22 mouse cellular contexts compared by ENCODE assay signal in genomic region chr1:51271845-51272244, GRCm38 (mm10). TPM values are rescaled to one million over a fixed set of nuclear protein-coding genes. Genes with fewer than 3 reads are reported as not detected.
A peak's percentile ranks its signal among the peaks of the same experiment; 100 is the strongest.
DNase-seq lines count a peak whose midpoint lies in the region; ATAC-seq and TF ChIP-seq lines count a peak whose summit lies in the region.
"Had no signal": no experiment of that assay in that cellular context is flagged by ENCODE, and none has a peak within 500 bp of the region (broad histone marks: within the 10 kb centered on the region; RNA-seq: fewer than 3 reads in every experiment).

No protein-coding gene starts in this region.

- no peaks in the 10 kb centered on the region for H3K9me3 ChIP-seq in lung, embryonic 15.5 days
- H3K9me3 ChIP-seq in embryonic facial prominence, embryonic 15.5 days (replicated peaks): no peaks in the 10 kb centered on the region
- H3K9me3 ChIP-seq: embryonic facial prominence, embryonic 12.5 days; hindbrain, embryonic 12.5 days; hindbrain, embryonic 15.5 days had no signal

- no peaks in the 10 kb centered on the region for H3K36me3 ChIP-seq in lung, embryonic 15.5 days
- H3K36me3 ChIP-seq in embryonic facial prominence, embryonic 15.5 days: no peaks in the 10 kb centered on the region
- H3K36me3 ChIP-seq: embryonic facial prominence, embryonic 12.5 days; hindbrain, embryonic 12.5 days; hindbrain, embryonic 15.5 days had no signal

- WGBS in lung, embryonic 15.5 days: 61% methylated on average over 4 of the region's 4 CpGs
- 46% methylated on average over 4 of the region's 4 CpGs for WGBS in embryonic facial prominence, embryonic 15.5 days

- H3K4me3 ChIP-seq in gastrocnemius, adult 2 months: no peak overlapping the region
- H3K4me3 ChIP-seq in lung, embryonic 15.5 days: no peak overlapping the region
- H3K4me3 ChIP-seq in brown adipose tissue, adult 24 weeks (ENCODE audit: insufficient read depth, low read depth, low read length): no peak overlapping the region
- H3K4me3 ChIP-seq in embryonic facial prominence, embryonic 15.5 days (replicated peaks): no peak overlapping the region
- H3K4me3 ChIP-seq: embryonic facial prominence, embryonic 12.5 days; hindbrain, embryonic 12.5 days; hindbrain, embryonic 15.5 days had no signal

- no peak for TF ChIP-seq CTCF in gastrocnemius, adult 2 months (IDR thresholded peaks at IDR 0.05)

- no peak for ATAC-seq in lung, embryonic 15.5 days (ENCODE audit: borderline replicate concordance, extremely low read depth, low FRiP score, low TSS enrichment)
- ATAC-seq in embryonic facial prominence, embryonic 15.5 days (ENCODE audit: insufficient number of reproducible peaks, low FRiP score, low TSS enrichment, low read depth): peak; percentile 56; the same call in 1 of the 2 replicates
- ATAC-seq: forebrain, postnatal 0 days; intestine, postnatal 0 days had no signal

- DNase-seq in gastrocnemius, adult 2 months: no peak
- no peak for DNase-seq in gastrocnemius, postnatal 36 days
- no peak for DNase-seq in lung, postnatal 14 days
- DNase-seq in adrenal gland, postnatal 36 days: no peak
- DNase-seq: adrenal gland, adult 2 months; adrenal gland, postnatal 14 days; B cell, adult 2 months; cerebellum, adult 18-20 months; cerebellum, adult 9-10 months; cerebellum, postnatal 14 days; forebrain, postnatal 0 days; gastrocnemius, postnatal 25 days; heart, postnatal 14 days had no signal

- no peak overlapping the region for H3K4me2 ChIP-seq in lung, embryonic 15.5 days
- no peak overlapping the region for H3K4me2 ChIP-seq in embryonic facial prominence, embryonic 15.5 days (replicated peaks)
- H3K4me2 ChIP-seq: embryonic facial prominence, embryonic 12.5 days; heart, embryonic 11.5 days; hindbrain, embryonic 12.5 days; hindbrain, embryonic 15.5 days had no signal

- no peak overlapping the region for H3K9ac ChIP-seq in lung, embryonic 15.5 days
- no peak overlapping the region for H3K9ac ChIP-seq in embryonic facial prominence, embryonic 15.5 days
- H3K9ac ChIP-seq: embryonic facial prominence, embryonic 12.5 days; forebrain, postnatal 0 days; hindbrain, embryonic 12.5 days; hindbrain, embryonic 15.5 days had no signal

- H3K4me1 ChIP-seq in lung, embryonic 15.5 days: peaks cover 52% of the 10 kb centered on the region
- H3K4me1 ChIP-seq in brown adipose tissue, adult 24 weeks (ENCODE audit: control insufficient read depth, insufficient read depth, insufficient read length, low read length): peaks cover 34% of the 10 kb centered on the region
- H3K4me1 ChIP-seq in embryonic facial prominence, embryonic 15.5 days: 0 out of 2 replicates have a peak, but pooled peaks cover 4% of the 10 kb centered on the region
- H3K4me1 ChIP-seq: hindbrain, embryonic 15.5 days had no signal

- no peaks in the 10 kb centered on the region for H3K27me3 ChIP-seq in lung, embryonic 15.5 days
- no peaks in the 10 kb centered on the region for H3K27me3 ChIP-seq in embryonic facial prominence, embryonic 15.5 days
- H3K27me3 ChIP-seq: embryonic facial prominence, embryonic 12.5 days; hindbrain, embryonic 12.5 days; hindbrain, embryonic 15.5 days had no signal

- peak overlapping the region; percentile 57; the same call in 1 of the 2 replicates for H3K27ac ChIP-seq in gastrocnemius, adult 2 months
- 0 out of 2 replicates have a peak overlapping the region, but pooled peaks have one; percentile 29 for H3K27ac ChIP-seq in lung, embryonic 15.5 days
- H3K27ac ChIP-seq in brown adipose tissue, adult 24 weeks (replicated peaks; ENCODE audit: low read depth, low read length): peak overlapping the region; percentile 70
- no peak overlapping the region for H3K27ac ChIP-seq in embryonic facial prominence, embryonic 15.5 days (replicated peaks)
- H3K27ac ChIP-seq: embryonic facial prominence, embryonic 12.5 days; hindbrain, embryonic 12.5 days; hindbrain, embryonic 15.5 days had no signal

- intact Hi-C loops in gastrocnemius, adult 2 months (cut with DNase I): no loop called here
- intact Hi-C loops in gastrocnemius, postnatal 36 days (cut with DNase I): no loop called here

RNA-seq across cellular contexts. Expression of gene Cavin2, which starts 17.1 kb away (rescaled TPM):
- total RNA-seq in gastrocnemius, adult 2 months (2021): 10 to 100 TPM; 24.9 to 34.6 TPM
- 10 to 100 TPM; 34.7 to 35.9 TPM for total RNA-seq in gastrocnemius, postnatal 36 days (2021)
- 144 and 152 TPM in 2 replicates for polyA plus RNA-seq in lung, embryonic 15.5 days (2015; fragmentation: Nextera tagmentation; extraction: Ambion mirVana)
- 104 and 140 TPM in 2 replicates for polyA plus RNA-seq in brown adipose tissue, adult 24 weeks (2012; ENCODE audit: insufficient read depth, insufficient read length, missing spikeins)
- 43.3 and 50.5 TPM in 2 replicates for polyA plus RNA-seq in embryonic facial prominence, embryonic 15.5 days (2015; fragmentation: Nextera tagmentation; extraction: Ambion mirVana)
- total RNA-seq in adrenal gland, postnatal 36 days (2021): 10 to 100 TPM; 41.3 to 55.1 TPM
- total RNA-seq: MEL had no signal
